Mouse (Mus musculus) lung, embryonic 16.5 days (tissue): Measurements from ENCODE around the gene Cdca7. TPM values are rescaled to one million over a fixed set of nuclear protein-coding genes. Genes with fewer than 3 reads are reported as not detected.

Experiments
- ATAC-seq: fragments of 200-750 bp; cut with Nextera tagmentation; 2 replicates; pipeline ENCODE4 v1.8.0; 2017; ENCODE audit warnings: low read depth, mild to moderate bottlenecking, moderate library complexity
- H3K27ac ChIP-seq: fragments of 300-500 bp; sonication (generic); 2 replicates; pipeline ENCODE4 v1.5.1; 2014; ENCODE audit warnings: mild to moderate bottlenecking, control low read depth, low read length
- H3K27me3 ChIP-seq: fragments of 300-500 bp; sonication (generic); 2 replicates; pipeline ENCODE4 v1.6.1; 2014; ENCODE audit warnings: low read depth, low read length, mixed read lengths; ENCODE audit not compliant: control insufficient read depth, insufficient read depth
- H3K36me3 ChIP-seq: fragments of 300-500 bp; sonication (generic); 2 replicates; pipeline ENCODE4 v1.6.1; 2014; ENCODE audit warnings: low read length; ENCODE audit not compliant: control insufficient read depth, insufficient read depth
- H3K4me1 ChIP-seq: fragments of 300-500 bp; sonication (generic); replicated peaks from 2 replicates; pipeline ENCODE4 v1.6.1; 2014; ENCODE audit warnings: low read length, mixed read lengths; ENCODE audit not compliant: control insufficient read depth, insufficient read depth
- H3K4me2 ChIP-seq: fragments of 300-500 bp; sonication (generic); 2 replicates; pipeline ENCODE4 v1.6.1; 2014; ENCODE audit warnings: low read depth, low read length, control low read depth
- H3K4me3 ChIP-seq: fragments of 300-500 bp; sonication (generic); 2 replicates; pipeline ENCODE4 v1.5.1; 2014; ENCODE audit warnings: mild to moderate bottlenecking, low read length, control low read depth
- H3K9ac ChIP-seq: fragments of 300-500 bp; sonication (generic); 2 replicates; pipeline ENCODE4 v1.6.1; 2014; ENCODE audit warnings: low read length, control low read depth
- H3K9me3 ChIP-seq: fragments of 300-500 bp; sonication (generic); 2 replicates; pipeline ENCODE4 v1.6.1; 2016; ENCODE audit warnings: low read length; ENCODE audit not compliant: control insufficient read depth
- WGBS: fragments of 180-500 bp; shearing (Covaris S2); extraction: QIAGEN DNeasy Blood & Tissue Kit; methylation state at CpG from one replicate; pipeline ENCODE4 v1.1.7; 2014; 5-methylcytosine and 5-hydroxymethylcytosine counted together
- polyA plus RNA-seq: library from polyadenylated mRNA; unstranded; fragments of >200 nt; fragmentation: Nextera tagmentation; extraction: Ambion mirVana; gene quantifications from 2 replicates; pipeline ENCODE4 v1.2.1, GENCODE M21; 2015

Cdca7 gene
- polyA plus RNA-seq: 130 and 137 TPM in 2 replicates

DNA sequence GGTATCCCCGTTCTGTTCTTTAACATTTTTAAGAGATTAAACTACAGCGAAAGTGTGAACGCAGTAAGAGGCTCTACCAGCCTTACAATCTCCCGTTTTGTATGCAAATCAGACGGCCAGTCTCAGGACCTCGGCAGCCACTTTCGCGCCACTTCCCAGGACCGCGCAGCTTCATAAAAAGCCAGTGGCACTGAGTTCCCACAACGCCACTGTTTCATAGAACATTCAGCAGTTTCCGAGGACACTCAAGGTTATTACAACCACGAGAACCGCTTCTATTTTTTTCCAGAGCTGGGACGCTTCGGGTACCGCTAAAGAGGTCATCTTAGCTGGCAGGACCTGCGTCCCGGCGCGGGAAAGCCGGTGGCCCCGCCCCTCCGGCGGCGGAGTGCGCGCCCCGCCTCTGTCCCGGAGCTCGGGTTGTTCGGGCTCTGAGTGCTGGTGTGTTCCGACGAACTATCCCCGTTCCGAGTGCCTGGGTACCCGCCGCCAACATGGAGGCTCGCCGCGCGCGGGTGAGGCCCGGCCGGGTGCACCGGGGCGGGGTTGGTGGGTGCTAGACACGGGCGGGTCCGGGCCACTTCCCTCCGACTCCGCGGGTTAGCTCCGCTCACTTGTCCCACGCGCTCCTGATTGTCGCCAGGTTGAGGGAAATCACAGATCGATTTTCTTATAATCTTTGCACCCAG lies at the start of gene Cdca7:
Gene Cdca7, plus strand, starts transcription at position 363 of the 689 bp plus-strand sequence.
- under 1% methylated on average over 56 of the region's 58 CpGs for WGBS

DNA sequence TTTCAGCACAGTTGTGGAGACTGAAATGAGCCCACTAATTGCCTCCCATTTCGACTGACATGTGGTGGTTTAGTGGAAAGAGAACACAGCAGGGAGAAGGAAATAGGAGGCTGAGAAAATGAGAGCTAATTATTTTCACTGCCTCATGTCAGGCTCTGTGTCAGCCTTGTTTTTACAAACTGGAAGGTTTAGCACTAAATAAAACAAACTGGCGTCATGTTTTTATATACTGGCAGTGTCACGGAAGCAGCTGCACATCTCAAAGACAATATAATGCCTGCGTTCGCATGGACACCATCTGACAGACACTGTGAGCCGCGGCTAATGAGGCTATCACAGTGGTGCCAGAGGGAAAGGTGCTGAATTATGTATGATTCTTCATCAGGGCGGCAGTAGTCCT lies 49.2 kb upstream of the Cdca7 start:
- H3K36me3 ChIP-seq: no peaks in the 10 kb centered on the region
- 43% methylated on average over 8 of the region's 8 CpGs for WGBS
- no peak overlapping the region for H3K4me3 ChIP-seq
- no peak overlapping the region for H3K27ac ChIP-seq
- no peak overlapping the region for H3K9ac ChIP-seq
- no peaks in the 10 kb centered on the region for H3K9me3 ChIP-seq
- H3K4me1 ChIP-seq: no peaks in the 10 kb centered on the region
- no peaks in the 10 kb centered on the region for H3K27me3 ChIP-seq
- ATAC-seq: no peak
- no peak overlapping the region for H3K4me2 ChIP-seq

More for the DNA sequence above, at the start of gene Cdca7:
- no peaks in the 10 kb centered on the region for H3K27me3 ChIP-seq
- peak within 1 kb of the TSS; percentile 86 for H3K9ac ChIP-seq
- H3K4me1 ChIP-seq: peaks cover 25% of the 10 kb centered on the region
- H3K36me3 ChIP-seq: peaks cover 13% of the 10 kb centered on the region
- H3K27ac ChIP-seq: peak within 1 kb of the TSS; percentile 92
- no peaks in the 10 kb centered on the region for H3K9me3 ChIP-seq
- peak within 1 kb of the TSS; percentile 54 for H3K4me2 ChIP-seq
- ATAC-seq: peak; percentile 93
- H3K4me3 ChIP-seq: peak within 1 kb of the TSS; percentile 79

- Histone ChIP-seq H3K4me2 (no peak overlapping the region), H3K9ac (no peak overlapping the region), H3K36me3 (no peaks in the 10 kb centered on the region), H3K27ac (no peak overlapping the region), H3K4me1 (no peaks in the 10 kb centered on the region), H3K27me3 (no peaks in the 10 kb centered on the region), H3K4me3 (no peak overlapping the region), H3K9me3 (no peaks in the 10 kb centered on the region)
- no peak for ATAC-seq
- WGBS: 75% methylated on average over 11 of the region's 11 CpGs
These were observed 48.7 kb upstream of the Cdca7 start for GRCm38 (mm10) chr2:72427288-72427687.

DNA sequence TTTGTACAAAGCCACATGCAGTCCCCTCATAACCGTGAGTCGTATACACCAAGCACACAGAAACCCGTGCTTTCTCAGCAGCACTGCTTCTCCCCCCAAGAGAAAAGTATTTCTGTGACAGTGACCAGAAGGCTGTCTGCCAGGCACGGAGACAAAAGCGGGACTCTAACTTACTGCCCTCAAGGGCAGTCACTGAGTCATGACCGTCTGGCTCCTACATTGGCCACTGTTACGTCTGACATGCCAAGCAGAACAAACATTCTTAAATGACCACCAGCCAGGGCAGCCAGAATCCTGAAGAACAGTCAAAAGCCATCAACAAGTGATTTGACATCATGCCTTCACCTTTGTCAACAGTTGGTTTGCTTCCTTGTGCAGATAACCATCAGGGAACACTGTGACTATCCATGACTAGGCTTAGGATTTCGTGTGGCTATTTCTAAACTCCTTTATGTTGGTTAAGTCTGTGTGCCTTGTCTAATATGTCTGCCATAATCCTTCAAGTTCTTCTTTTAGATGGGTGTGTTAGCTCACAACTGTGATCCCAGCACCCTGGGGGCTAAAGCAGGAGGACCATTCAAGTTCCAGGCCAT lies 36.9 kb upstream of the Cdca7 start:
- H3K27me3 ChIP-seq: no peaks in the 10 kb centered on the region
- 79% methylated on average over 8 of the region's 8 CpGs for WGBS
- no peaks in the 10 kb centered on the region for H3K4me1 ChIP-seq
- no peak for ATAC-seq
- no peak overlapping the region for H3K4me3 ChIP-seq
- H3K27ac ChIP-seq: no peak overlapping the region
- no peak overlapping the region for H3K9ac ChIP-seq
- no peak overlapping the region for H3K4me2 ChIP-seq
- no peaks in the 10 kb centered on the region for H3K9me3 ChIP-seq
- H3K36me3 ChIP-seq: peaks cover 17% of the 10 kb centered on the region

- no peaks in the 10 kb centered on the region for H3K27me3 ChIP-seq
- no peak overlapping the region for H3K4me2 ChIP-seq
- no peaks in the 10 kb centered on the region for H3K9me3 ChIP-seq
- no peak overlapping the region for H3K4me3 ChIP-seq
- H3K27ac ChIP-seq: no peak overlapping the region
- peaks cover 10% of the 10 kb centered on the region for H3K36me3 ChIP-seq
- H3K4me1 ChIP-seq: no peaks in the 10 kb centered on the region
- no peak overlapping the region for H3K9ac ChIP-seq
- 91% methylated on average over 9 of the region's 9 CpGs for WGBS
- ATAC-seq: no peak
These were observed 34.9 kb upstream of the Cdca7 start for GRCm38 (mm10) chr2:72441010-72441409.

GRCm38 (mm10) chr2:72442825-72443224 lies 33.1 kb upstream of the Cdca7 start:
- H3K36me3 ChIP-seq: peaks cover 7% of the 10 kb centered on the region
- no peaks in the 10 kb centered on the region for H3K27me3 ChIP-seq
- H3K9me3 ChIP-seq: no peaks in the 10 kb centered on the region
- no peaks in the 10 kb centered on the region for H3K4me1 ChIP-seq
- no peak overlapping the region for H3K4me2 ChIP-seq
- no peak overlapping the region for H3K9ac ChIP-seq
- H3K27ac ChIP-seq: no peak overlapping the region
- H3K4me3 ChIP-seq: no peak overlapping the region
- no peak for ATAC-seq
- 85% methylated on average over 6 of the region's 6 CpGs for WGBS

GRCm38 (mm10) chr2:72443960-72444359 lies 32.0 kb upstream of the Cdca7 start:
- Histone ChIP-seq H3K9me3 (no peaks in the 10 kb centered on the region), H3K27ac (no peak overlapping the region), H3K36me3 (peaks cover 4% of the 10 kb centered on the region), H3K4me1 (no peaks in the 10 kb centered on the region), H3K9ac (no peak overlapping the region), H3K4me3 (no peak overlapping the region), H3K27me3 (no peaks in the 10 kb centered on the region), H3K4me2 (no peak overlapping the region)
- 76% methylated on average over 3 of the region's 3 CpGs for WGBS
- no peak for ATAC-seq

- WGBS: 83% methylated on average over 3 of the region's 3 CpGs
- Histone ChIP-seq H3K36me3 (peaks cover 3% of the 10 kb centered on the region; the same call in 1 of the 2 replicates), H3K4me3 (no peak overlapping the region), H3K27ac (no peak overlapping the region), H3K9ac (no peak overlapping the region), H3K9me3 (no peaks in the 10 kb centered on the region), H3K4me2 (no peak overlapping the region), H3K4me1 (no peaks in the 10 kb centered on the region), H3K27me3 (no peaks in the 10 kb centered on the region)
- ATAC-seq: no peak
These were observed 29.9 kb upstream of the Cdca7 start for GRCm38 (mm10) chr2:72446106-72446505.

GRCm38 (mm10) chr2:72446615-72447014 lies 29.3 kb upstream of the Cdca7 start:
- ATAC-seq: no peak

More at GRCm38 (mm10) chr2:72446615-72447014, 29.3 kb upstream of the Cdca7 start:
- no peak overlapping the region for H3K4me2 ChIP-seq
- WGBS: 49% methylated on average over 5 of the region's 5 CpGs
- no peak overlapping the region for H3K4me3 ChIP-seq
- H3K9ac ChIP-seq: no peak overlapping the region
- H3K36me3 ChIP-seq: no peaks in the 10 kb centered on the region; the same call in 1 of the 2 replicates
- H3K4me1 ChIP-seq: no peaks in the 10 kb centered on the region
- no peaks in the 10 kb centered on the region for H3K27me3 ChIP-seq
- no peak overlapping the region for H3K27ac ChIP-seq
- no peaks in the 10 kb centered on the region for H3K9me3 ChIP-seq
